Mouse (Mus musculus): ENCODE results near the gene Ssr1. TPM values are rescaled to one million over a fixed set of nuclear protein-coding genes. Genes with fewer than 3 reads are reported as not detected.

The Ssr1 gene
- polyA plus RNA-seq, 1 experiment from 2014 or later: 158 TPM

DNA sequence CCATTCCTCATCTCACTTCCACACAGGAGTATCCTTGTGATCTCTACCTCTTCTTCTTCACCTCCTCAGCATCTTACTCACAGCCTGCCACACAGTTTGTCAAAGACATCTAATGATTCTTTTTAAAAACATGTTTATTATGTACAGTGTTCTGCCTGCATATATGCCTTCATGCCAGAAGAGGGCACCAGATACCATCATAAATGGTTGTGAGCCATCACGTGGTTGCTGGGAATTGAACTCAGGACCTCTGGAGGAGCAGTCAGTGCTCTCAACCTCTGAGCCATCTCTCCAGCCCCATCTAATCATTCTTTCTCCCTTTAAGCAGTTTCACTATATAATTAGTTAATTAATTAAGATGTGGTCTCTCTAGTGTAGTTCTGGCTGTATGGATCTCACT is 8.4 kb upstream of the Ssr1 start:
- Histone ChIP-seq H3K27me3 (ENCODE audit: insufficient read depth, low read length) (no peaks in the 10 kb centered on the region), H3K36me3 (ENCODE audit: insufficient read depth) (no peaks in the 10 kb centered on the region), H3K4me3 (ENCODE audit: low read depth, low read length) (no peak overlapping the region), H3K9ac (no peak overlapping the region), H3K27ac (ENCODE audit: low read depth) (no peak overlapping the region), H3K4me2 (no peak overlapping the region), H3K4me1 (ENCODE audit: insufficient read depth) (no peaks in the 10 kb centered on the region), H3K9me3 (ENCODE audit: low read depth, low read length) (no peaks in the 10 kb centered on the region)
- no peak for ATAC-seq (ENCODE audit: insufficient read depth)
- DNase-seq: no peak
- peak; percentile 25; the same call in 1 of the 2 replicates for TF ChIP-seq CTCF (IDR thresholded peaks at IDR 0.05; ENCODE audit: low read depth)
- WGBS: 50% methylated on average over 1 of the region's 1 CpGs

- no peak for DNase-seq
- no peaks in the 10 kb centered on the region for H3K4me1 ChIP-seq (ENCODE audit: insufficient read depth)
- no peaks in the 10 kb centered on the region for H3K9me3 ChIP-seq (ENCODE audit: low read depth, low read length)
- H3K27ac ChIP-seq (ENCODE audit: low read depth): no peak overlapping the region
- no peak for ATAC-seq (ENCODE audit: insufficient read depth)
- no peaks in the 10 kb centered on the region for H3K36me3 ChIP-seq (ENCODE audit: insufficient read depth)
- H3K4me2 ChIP-seq: no peak overlapping the region
- H3K4me3 ChIP-seq (ENCODE audit: low read depth, low read length): no peak overlapping the region
- no peak for TF ChIP-seq CTCF (IDR thresholded peaks at IDR 0.05; ENCODE audit: low read depth)
- H3K9ac ChIP-seq: no peak overlapping the region
- H3K27me3 ChIP-seq (ENCODE audit: insufficient read depth, low read length): no peaks in the 10 kb centered on the region
- 81% methylated on average over 3 of the region's 3 CpGs for WGBS
Measured at GRCm38 (mm10) chr13:37999713-38000112, 5.7 kb upstream of the Ssr1 start.

GRCm38 (mm10) chr13:37994405-37994749 is 360 bp upstream of the Ssr1 start:
- Histone ChIP-seq H3K27me3 (ENCODE audit: insufficient read depth, low read length) (no peaks in the 10 kb centered on the region), H3K36me3 (ENCODE audit: insufficient read depth) (peaks cover 23% of the 10 kb centered on the region), H3K4me1 (ENCODE audit: insufficient read depth) (no peaks in the 10 kb centered on the region), H3K4me2 (peak overlapping the region; percentile 78), H3K4me3 (ENCODE audit: low read depth, low read length) (peak overlapping the region; percentile 99), H3K27ac (ENCODE audit: low read depth) (peak overlapping the region; percentile 96; the same call in 1 of the 2 replicates), H3K9ac (peak overlapping the region; percentile 95; the same call in 1 of the 2 replicates), H3K9me3 (ENCODE audit: low read depth, low read length) (no peaks in the 10 kb centered on the region)
- TF ChIP-seq CTCF (IDR thresholded peaks at IDR 0.05; ENCODE audit: low read depth): no peak
- 12% methylated on average over 7 of the region's 7 CpGs for WGBS
- peak; percentile 53 for ATAC-seq (ENCODE audit: insufficient read depth)
- no peak for DNase-seq

DNA sequence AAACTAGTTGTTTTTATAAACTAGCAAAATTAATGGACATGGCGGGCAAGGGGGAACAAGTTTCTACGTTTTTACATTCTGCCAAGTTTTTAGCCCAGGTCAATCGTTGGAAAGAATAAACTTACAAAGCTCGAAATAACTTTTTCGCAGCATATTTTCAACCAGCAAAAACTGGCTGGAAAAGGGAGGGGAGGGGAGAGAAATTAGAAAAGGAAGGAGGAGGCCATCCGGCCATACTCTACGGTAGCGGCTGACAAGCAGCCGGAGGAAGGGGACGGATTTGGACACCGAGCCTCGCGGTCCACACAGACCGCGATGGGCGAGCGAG is 677 bp downstream of the Ssr1 start:
- Histone ChIP-seq H3K36me3 (ENCODE audit: insufficient read depth) (peaks cover 34% of the 10 kb centered on the region), H3K4me2 (peak overlapping the region; percentile 78), H3K27ac (ENCODE audit: low read depth) (peak overlapping the region; percentile 96), H3K9me3 (ENCODE audit: low read depth, low read length) (no peaks in the 10 kb centered on the region), H3K4me1 (ENCODE audit: insufficient read depth) (no peaks in the 10 kb centered on the region), H3K4me3 (ENCODE audit: low read depth, low read length) (peak overlapping the region; percentile 99), H3K9ac (peak overlapping the region; percentile 95), H3K27me3 (ENCODE audit: insufficient read depth, low read length) (no peaks in the 10 kb centered on the region)
- no peak for DNase-seq
- no peak for TF ChIP-seq CTCF (IDR thresholded peaks at IDR 0.05; ENCODE audit: low read depth)
- no peak for ATAC-seq (ENCODE audit: insufficient read depth)
- WGBS: under 1% methylated on average over 17 of the region's 17 CpGs

- no peaks in the 10 kb centered on the region for H3K9me3 ChIP-seq (ENCODE audit: low read depth, low read length)
- H3K9ac ChIP-seq: peak overlapping the region; percentile 95
- WGBS: 3% methylated on average over 10 of the region's 10 CpGs
- H3K4me2 ChIP-seq: peak overlapping the region; percentile 78
- no peak for TF ChIP-seq CTCF (IDR thresholded peaks at IDR 0.05; ENCODE audit: low read depth)
- peaks cover 39% of the 10 kb centered on the region for H3K36me3 ChIP-seq (ENCODE audit: insufficient read depth)
- H3K4me3 ChIP-seq (ENCODE audit: low read depth, low read length): peak overlapping the region; percentile 99
- ATAC-seq (ENCODE audit: insufficient read depth) (no peak), DNase-seq (peak; percentile 63)
- H3K27ac ChIP-seq (ENCODE audit: low read depth): peak overlapping the region; percentile 96
- no peaks in the 10 kb centered on the region for H3K4me1 ChIP-seq (ENCODE audit: insufficient read depth)
- H3K27me3 ChIP-seq (ENCODE audit: insufficient read depth, low read length): no peaks in the 10 kb centered on the region
Measured at GRCm38 (mm10) chr13:37992638-37993371, 1.2 kb downstream of the Ssr1 start.

DNA sequence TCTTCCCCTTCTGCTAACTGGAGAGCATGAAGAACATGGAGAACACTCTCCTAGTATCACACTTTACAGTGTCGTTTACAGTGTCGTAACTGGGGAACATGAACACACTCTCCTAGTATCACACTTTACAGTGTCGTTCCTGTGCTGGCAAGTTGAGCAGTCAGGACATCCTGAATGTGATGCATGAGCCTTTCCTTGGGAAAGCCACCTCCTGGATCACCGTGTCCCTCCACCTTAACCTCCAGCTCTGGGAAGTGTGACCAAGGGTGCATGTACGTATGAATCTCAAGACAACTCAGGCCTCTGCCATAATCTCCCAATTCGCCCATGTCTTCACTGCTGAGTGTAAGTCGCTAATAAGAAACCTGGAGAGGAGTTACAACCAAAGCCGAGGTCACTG is 4.3 kb downstream of the Ssr1 start:
- DNase-seq: no peak
- H3K36me3 ChIP-seq (ENCODE audit: insufficient read depth): peaks cover 68% of the 10 kb centered on the region
- WGBS: 93% methylated on average over 8 of the region's 8 CpGs

DNA sequence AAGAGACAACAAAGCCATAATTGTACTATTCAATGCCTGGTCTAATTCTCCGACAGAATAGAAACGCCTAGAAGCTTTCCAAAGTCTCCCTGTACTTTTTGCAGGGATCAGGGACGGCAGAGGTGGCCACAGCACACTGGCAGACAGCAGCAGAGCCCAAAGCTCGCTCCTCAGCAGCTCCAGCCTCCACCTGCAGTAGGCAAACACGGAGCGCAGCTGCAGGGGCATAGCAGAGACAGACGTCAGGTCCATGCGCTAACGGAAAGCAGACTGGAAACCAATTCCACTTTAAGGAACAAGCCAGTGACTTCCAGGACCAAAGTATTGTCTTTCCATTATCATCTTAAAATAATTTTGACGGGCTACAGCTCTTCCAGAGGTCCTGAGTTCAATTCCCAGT is 7.9 kb downstream of the Ssr1 start:
- 85% methylated on average over 10 of the region's 10 CpGs for WGBS
- DNase-seq (no peak), ATAC-seq (ENCODE audit: insufficient read depth) (no peak)
- H3K4me2 ChIP-seq: no peak overlapping the region
- no peak overlapping the region for H3K4me3 ChIP-seq (ENCODE audit: low read depth, low read length)
- H3K36me3 ChIP-seq (ENCODE audit: insufficient read depth): peaks cover 97% of the 10 kb centered on the region
- H3K9ac ChIP-seq: no peak overlapping the region
- H3K27me3 ChIP-seq (ENCODE audit: insufficient read depth, low read length): no peaks in the 10 kb centered on the region
- H3K4me1 ChIP-seq (ENCODE audit: insufficient read depth): no peaks in the 10 kb centered on the region
- no peak overlapping the region for H3K27ac ChIP-seq (ENCODE audit: low read depth)
- no peaks in the 10 kb centered on the region for H3K9me3 ChIP-seq (ENCODE audit: low read depth, low read length)
- TF ChIP-seq CTCF (IDR thresholded peaks at IDR 0.05; ENCODE audit: low read depth): no peak

More for the DNA sequence above, 4.3 kb downstream of the Ssr1 start:
- Histone ChIP-seq H3K9me3 (ENCODE audit: low read depth, low read length) (no peaks in the 10 kb centered on the region), H3K27ac (ENCODE audit: low read depth) (no peak overlapping the region), H3K9ac (no peak overlapping the region), H3K27me3 (ENCODE audit: insufficient read depth, low read length) (no peaks in the 10 kb centered on the region), H3K4me3 (ENCODE audit: low read depth, low read length) (no peak overlapping the region), H3K4me2 (no peak overlapping the region), H3K4me1 (ENCODE audit: insufficient read depth) (no peaks in the 10 kb centered on the region)
- TF ChIP-seq CTCF (IDR thresholded peaks at IDR 0.05; ENCODE audit: low read depth): no peak
- no peak for ATAC-seq (ENCODE audit: insufficient read depth)

Measured in lung, embryonic 14.5 days (tissue).